Mouse (Mus musculus): ENCODE data around the gene Osbpl11. TPM values are rescaled to one million over a fixed set of nuclear protein-coding genes. Genes with fewer than 3 reads are reported as not detected.
"Not testable (repeated sequence)": the region's sequence is repeated elsewhere in the genome, so short reads cannot be mapped to it uniquely, and the experiment has no call there.

Gene Osbpl11
- polyA plus RNA-seq, 1 experiment = 5.6 TPM

DNA sequence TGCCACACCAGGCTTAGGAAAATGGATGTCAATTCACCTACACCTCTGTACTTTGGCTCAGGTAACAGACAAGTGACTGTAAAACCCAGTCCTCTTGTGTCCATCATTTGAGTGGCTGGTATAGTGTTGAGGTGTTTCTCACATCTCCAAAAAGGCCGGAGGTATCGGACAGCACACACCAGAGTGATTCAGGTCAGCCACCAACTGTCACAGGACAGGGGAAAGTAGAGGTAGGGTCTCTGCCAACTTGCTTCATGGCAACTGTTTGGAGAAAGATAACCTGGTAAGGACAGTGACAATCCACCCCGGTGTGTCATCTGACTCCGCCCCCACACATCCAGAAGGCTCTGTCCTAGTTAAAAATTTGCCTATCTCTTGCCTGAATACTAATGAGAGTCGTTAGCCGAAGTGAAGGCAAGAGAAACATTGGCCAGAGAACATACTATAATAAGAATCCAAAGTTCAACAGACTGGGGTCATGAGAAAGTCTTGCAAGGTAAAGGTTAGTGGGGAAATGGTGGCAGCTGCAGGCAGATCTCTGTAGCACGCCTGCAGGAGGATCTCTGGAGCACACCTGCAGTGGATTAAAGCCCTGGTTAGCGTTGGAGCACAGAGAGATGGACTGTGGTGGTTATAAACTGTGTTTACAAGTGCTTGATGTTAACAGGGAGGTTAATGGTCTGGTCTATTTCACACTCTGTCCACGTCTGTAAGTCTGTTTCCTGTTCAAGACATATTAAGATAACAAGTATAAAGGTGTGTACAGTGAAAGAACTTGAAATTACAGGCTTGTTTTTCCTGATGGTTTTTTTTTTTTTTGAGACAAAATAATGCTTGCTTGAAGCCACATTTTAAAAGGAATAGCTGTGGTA lies 13.9 kb upstream of the Osbpl11 start:
- WGBS = 74% methylated on average over 9 of the region's 9 CpGs
- TF ChIP-seq POLR2A (IDR thresholded peaks at IDR 0.05; ENCODE audit: borderline replicate concordance, control insufficient read depth, low read depth, low read length) = no peak
- no peak for TF ChIP-seq CTCF (IDR thresholded peaks at IDR 0.05; ENCODE audit: control insufficient read depth, insufficient read depth, low read length)
- Histone ChIP-seq H3K27ac (ENCODE audit: control insufficient read depth, insufficient read depth, low read depth, low read length, poor library complexity) (no peak overlapping the region), H3K4me1 (ENCODE audit: control insufficient read depth, insufficient read depth, low read length) (peaks cover 2% of the 10 kb centered on the region), H3K4me3 (replicated peaks; ENCODE audit: control insufficient read depth, low read depth, low read length) (no peak overlapping the region)

DNA sequence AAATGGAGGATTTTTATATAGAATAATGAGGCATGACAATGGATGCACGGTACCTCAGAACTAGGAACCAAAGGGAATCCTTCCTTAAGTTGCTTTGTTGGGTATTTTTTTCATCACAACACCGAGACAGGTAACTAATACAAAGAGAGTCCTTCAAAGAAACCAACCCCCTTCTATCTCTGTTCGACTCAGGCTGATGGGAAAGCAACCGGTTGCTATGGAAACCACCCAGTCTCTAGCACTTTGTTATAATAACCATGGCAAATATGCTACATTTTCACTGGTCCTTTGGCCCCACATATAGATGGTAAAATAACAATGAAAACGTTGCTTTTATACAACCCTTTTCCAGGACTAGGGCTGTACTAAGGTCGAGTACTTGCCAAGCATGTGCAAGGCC lies 13.1 kb upstream of the Osbpl11 start:
- Histone ChIP-seq H3K27ac (ENCODE audit: control insufficient read depth, insufficient read depth, low read depth, low read length, poor library complexity) (no peak overlapping the region), H3K4me1 (ENCODE audit: control insufficient read depth, insufficient read depth, low read length) (peaks cover 2% of the 10 kb centered on the region), H3K4me3 (replicated peaks; ENCODE audit: control insufficient read depth, low read depth, low read length) (no peak overlapping the region)
- 86% methylated on average over 6 of the region's 6 CpGs for WGBS
- no peak for TF ChIP-seq CTCF (IDR thresholded peaks at IDR 0.05; ENCODE audit: control insufficient read depth, insufficient read depth, low read length)
- TF ChIP-seq POLR2A (IDR thresholded peaks at IDR 0.05; ENCODE audit: borderline replicate concordance, control insufficient read depth, low read depth, low read length) = no peak

DNA sequence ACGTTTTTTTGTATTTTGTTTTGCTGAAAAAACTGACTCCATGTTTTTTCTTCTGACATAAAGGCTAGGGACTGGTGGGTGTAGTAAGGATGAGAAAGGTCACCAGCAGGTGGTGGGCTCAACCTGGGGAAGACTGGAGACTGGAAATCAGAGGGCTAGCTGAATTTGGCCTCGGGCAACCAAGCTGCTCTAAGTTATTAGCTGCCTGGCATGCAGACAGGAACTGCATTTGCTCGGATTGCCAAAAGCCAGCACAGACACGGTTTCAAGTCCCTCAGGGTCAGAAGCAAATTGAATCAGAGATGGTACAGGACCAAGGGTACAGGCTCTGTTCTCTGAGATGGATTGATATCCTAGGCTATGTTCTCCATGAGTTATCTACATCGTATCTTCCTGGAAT lies 11.7 kb upstream of the Osbpl11 start:
- Histone ChIP-seq H3K4me1 (ENCODE audit: control insufficient read depth, insufficient read depth, low read length) (peaks cover 2% of the 10 kb centered on the region), H3K27ac (ENCODE audit: control insufficient read depth, insufficient read depth, low read depth, low read length, poor library complexity) (no peak overlapping the region), H3K4me3 (replicated peaks; ENCODE audit: control insufficient read depth, low read depth, low read length) (no peak overlapping the region)
- 67% methylated on average over 5 of the region's 5 CpGs for WGBS
- TF ChIP-seq POLR2A (IDR thresholded peaks at IDR 0.05; ENCODE audit: borderline replicate concordance, control insufficient read depth, low read depth, low read length) = no peak
- TF ChIP-seq CTCF (IDR thresholded peaks at IDR 0.05; ENCODE audit: control insufficient read depth, insufficient read depth, low read length) = no peak

DNA sequence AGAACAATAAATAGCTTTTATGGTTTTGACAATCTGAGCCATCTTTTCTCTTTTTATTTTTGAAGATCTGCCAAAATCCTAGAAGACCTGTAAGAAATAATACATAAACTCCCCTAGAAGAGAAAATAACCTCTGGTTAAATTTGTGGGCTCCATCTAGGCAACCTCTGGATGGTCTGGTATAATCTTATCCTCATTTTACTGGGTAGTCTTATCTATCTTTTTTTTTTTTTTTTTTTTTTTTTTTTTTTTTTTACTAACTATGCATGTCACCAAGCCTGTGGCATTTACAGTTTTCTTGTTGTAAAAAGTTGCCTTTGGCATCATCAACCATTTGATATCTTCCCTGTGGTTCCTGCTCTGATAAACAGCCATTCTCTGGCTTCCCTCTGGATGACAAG lies 10.2 kb upstream of the Osbpl11 start:
- H3K4me3 ChIP-seq (replicated peaks; ENCODE audit: control insufficient read depth, low read depth, low read length) = no peak overlapping the region
- H3K27ac ChIP-seq (ENCODE audit: control insufficient read depth, insufficient read depth, low read depth, low read length, poor library complexity) = no peak overlapping the region
- TF ChIP-seq CTCF (IDR thresholded peaks at IDR 0.05; ENCODE audit: control insufficient read depth, insufficient read depth, low read length) (no peak), POLR2A (IDR thresholded peaks at IDR 0.05; ENCODE audit: borderline replicate concordance, control insufficient read depth, low read depth, low read length) (no peak)
- H3K4me1 ChIP-seq (ENCODE audit: control insufficient read depth, insufficient read depth, low read length) = peaks cover 3% of the 10 kb centered on the region

DNA sequence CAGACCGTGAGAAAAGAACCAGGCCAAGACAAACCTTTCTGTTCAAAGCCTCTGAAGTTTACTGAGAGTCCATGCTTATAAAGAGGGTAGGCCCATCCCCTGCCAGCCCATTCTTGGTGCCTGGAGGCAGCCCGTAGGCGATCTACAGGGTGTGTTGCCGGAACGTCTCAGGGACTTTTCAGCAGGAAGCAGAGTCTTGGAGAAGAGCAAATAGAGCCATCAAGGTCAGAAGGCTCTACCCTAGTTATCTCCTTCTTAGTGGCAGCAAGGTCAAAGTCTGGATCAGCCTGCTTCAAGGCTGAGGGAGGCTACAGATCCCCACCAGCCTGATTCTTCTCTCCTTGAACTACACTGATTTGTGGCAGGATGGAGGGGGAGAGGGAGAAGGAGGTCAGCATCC lies 8.0 kb upstream of the Osbpl11 start:
- WGBS = 86% methylated on average over 5 of the region's 5 CpGs
- not testable (repeated sequence) for H3K27ac ChIP-seq (ENCODE audit: control insufficient read depth, insufficient read depth, low read depth, low read length, poor library complexity); H3K4me1 ChIP-seq (ENCODE audit: control insufficient read depth, insufficient read depth, low read length); H3K4me3 ChIP-seq (replicated peaks; ENCODE audit: control insufficient read depth, low read depth, low read length)

DNA sequence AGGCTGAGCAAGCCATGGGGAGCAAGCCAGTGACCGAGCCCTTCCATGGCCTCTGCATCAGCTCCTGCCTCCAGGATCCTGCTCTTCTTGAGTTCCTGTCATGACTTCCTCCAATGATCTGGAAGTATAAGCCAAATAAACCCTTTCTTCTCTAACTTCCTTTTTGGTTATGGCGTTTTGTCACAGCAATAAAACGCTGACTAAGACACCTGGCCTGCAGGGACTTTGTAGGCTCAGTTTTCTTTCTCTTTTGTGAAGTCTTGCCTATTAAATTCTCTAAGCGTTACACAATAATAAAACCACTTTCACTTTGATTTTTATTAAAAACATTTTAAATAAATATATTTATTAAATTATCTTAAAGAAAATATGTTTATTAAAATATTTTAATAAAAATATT lies 7.1 kb upstream of the Osbpl11 start:
- TF ChIP-seq CTCF (IDR thresholded peaks at IDR 0.05; ENCODE audit: control insufficient read depth, insufficient read depth, low read length) (no peak), POLR2A (IDR thresholded peaks at IDR 0.05; ENCODE audit: borderline replicate concordance, control insufficient read depth, low read depth, low read length) (no peak)
- no peak overlapping the region for H3K4me3 ChIP-seq (replicated peaks; ENCODE audit: control insufficient read depth, low read depth, low read length)
- H3K27ac ChIP-seq (ENCODE audit: control insufficient read depth, insufficient read depth, low read depth, low read length, poor library complexity) = no peak overlapping the region
- H3K4me1 ChIP-seq (ENCODE audit: control insufficient read depth, insufficient read depth, low read length) = peaks cover 1% of the 10 kb centered on the region; the same call in 1 of the 2 replicates
- WGBS = 46% methylated on average over 4 of the region's 4 CpGs

DNA sequence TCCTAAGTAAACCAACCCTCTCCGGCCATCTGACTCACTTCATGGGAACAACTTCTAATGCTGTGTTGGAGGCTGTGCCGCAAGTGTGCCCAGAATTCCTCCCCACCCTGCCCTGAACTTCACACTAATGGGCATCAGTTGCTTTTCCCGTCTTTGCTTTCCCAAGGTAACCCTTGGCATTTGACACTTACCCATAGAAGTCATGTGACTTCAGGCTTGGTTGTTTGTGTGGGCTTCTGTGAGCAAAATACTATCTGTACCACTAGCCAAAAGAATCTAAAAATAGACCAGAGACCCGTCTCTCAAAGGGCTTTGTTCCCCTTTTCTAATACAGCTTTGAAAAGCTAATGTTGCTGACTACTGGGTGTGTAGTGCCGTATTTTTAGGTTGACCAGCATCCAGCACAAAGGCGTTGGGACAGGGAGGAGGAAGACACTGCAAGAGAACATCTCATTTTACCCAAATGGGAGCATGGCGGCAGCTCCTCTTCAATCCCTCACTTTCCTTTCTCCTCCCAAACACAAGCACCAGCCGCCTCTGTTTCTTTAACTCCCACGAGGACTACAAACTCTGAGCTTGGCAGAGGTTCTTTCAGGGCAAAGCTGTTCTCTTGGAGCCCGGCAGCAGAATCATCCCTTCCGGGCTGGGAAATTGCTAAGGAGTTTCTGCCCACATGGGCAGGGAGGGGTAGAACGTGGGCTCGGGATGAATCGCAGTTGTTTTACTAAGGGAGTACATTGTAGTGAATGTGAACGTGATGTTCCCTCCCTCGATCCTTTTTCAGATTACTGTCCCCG lies 6.4 kb upstream of the Osbpl11 start:
- H3K4me3 ChIP-seq (replicated peaks; ENCODE audit: control insufficient read depth, low read depth, low read length) = peak overlapping the region; percentile 27
- 18% methylated on average over 17 of the region's 17 CpGs for WGBS
- H3K27ac ChIP-seq (ENCODE audit: control insufficient read depth, insufficient read depth, low read depth, low read length, poor library complexity) = peak overlapping the region; percentile 75
- H3K4me1 ChIP-seq (ENCODE audit: control insufficient read depth, insufficient read depth, low read length) = peaks cover 1% of the 10 kb centered on the region; the same call in 1 of the 2 replicates
- TF ChIP-seq POLR2A (IDR thresholded peaks at IDR 0.05; ENCODE audit: borderline replicate concordance, control insufficient read depth, low read depth, low read length) (no peak), CTCF (IDR thresholded peaks at IDR 0.05; ENCODE audit: control insufficient read depth, insufficient read depth, low read length) (no peak)

DNA sequence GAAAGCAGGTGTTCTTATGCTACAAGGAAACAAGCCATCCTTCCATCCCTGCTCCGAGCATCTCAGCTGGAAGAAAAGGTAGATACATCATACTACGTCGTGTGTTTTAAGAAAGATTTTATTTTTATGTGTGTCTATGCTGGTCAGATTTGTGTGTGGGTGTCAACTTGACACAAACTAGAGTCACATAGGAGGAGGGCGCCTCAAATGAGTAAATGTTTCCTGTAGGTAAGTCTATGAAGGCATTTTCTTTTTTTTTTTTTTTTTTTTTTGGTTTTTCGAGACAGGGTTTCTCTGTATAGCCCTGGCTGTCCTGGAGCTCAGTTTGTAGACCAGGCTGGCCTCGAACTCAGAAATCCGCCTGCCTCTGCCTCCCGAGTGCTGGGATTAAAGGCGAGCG lies 5.6 kb upstream of the Osbpl11 start:
- not testable (repeated sequence) for H3K27ac ChIP-seq (ENCODE audit: control insufficient read depth, insufficient read depth, low read depth, low read length, poor library complexity); H3K4me3 ChIP-seq (replicated peaks; ENCODE audit: control insufficient read depth, low read depth, low read length); H3K4me1 ChIP-seq (ENCODE audit: control insufficient read depth, insufficient read depth, low read length)
- 78% methylated on average over 10 of the region's 10 CpGs for WGBS
